ENCODE assay signal across 25 mouse cellular contexts in the genomic region with DNA sequence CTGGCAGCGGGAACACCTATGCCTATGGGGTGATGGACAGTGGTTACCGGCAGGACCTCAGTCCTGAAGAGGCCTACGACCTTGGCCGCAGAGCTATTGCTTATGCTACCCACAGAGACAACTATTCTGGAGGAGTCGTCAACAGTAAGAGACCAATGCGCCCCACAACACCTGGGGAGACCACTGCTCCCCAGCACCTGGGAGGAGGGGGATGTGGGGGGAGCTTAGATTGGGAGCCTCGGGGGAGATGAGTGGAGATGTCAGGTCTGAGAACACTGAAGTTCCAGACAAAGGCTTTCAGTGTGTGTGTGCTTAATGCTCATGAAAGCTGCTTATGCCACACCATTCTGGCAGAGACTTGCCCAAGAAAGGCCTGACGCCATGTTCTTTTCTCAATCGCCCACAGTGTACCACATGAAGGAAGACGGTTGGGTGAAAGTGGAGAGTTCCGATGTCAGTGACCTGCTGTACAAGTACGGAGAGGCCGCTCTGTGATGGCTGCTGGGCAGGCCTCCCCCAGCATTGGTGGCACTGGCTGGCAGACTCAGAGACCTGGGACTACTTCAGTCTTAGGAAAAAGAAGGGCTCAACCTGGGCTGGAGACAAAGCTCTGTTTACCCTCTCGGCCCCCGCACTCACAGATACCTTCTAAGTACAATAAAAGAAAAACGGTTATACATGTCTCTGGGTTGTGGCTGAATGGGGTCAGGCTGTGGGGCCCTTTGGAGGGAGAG. TPM values are rescaled to one million over a fixed set of nuclear protein-coding genes. Genes with fewer than 3 reads are reported as not detected.
DNase-seq lines count a peak whose midpoint lies in the region; ATAC-seq and TF ChIP-seq lines count a peak whose summit lies in the region.
"Had no signal": no experiment of that assay in that cellular context is flagged by ENCODE, and none has a peak within 500 bp of the region (broad histone marks: within the 10 kb centered on the region; RNA-seq: fewer than 3 reads in every experiment).

No protein-coding gene starts in this region.

- H3K27me3 ChIP-seq in heart, postnatal 0 days (ENCODE audit: control insufficient read depth, insufficient read depth, low read length): peaks cover 33% of the 10 kb centered on the region
- H3K27me3 ChIP-seq in heart, embryonic 11.5 days (ENCODE audit: control insufficient read depth, insufficient read depth, low read length): peaks cover 74% of the 10 kb centered on the region
- H3K27me3 ChIP-seq in hindbrain, embryonic 10.5 days (ENCODE audit: insufficient read depth, poor library complexity, severe bottlenecking): peaks cover 91% of the 10 kb centered on the region
- H3K27me3 ChIP-seq in forebrain, embryonic 13.5 days: peaks cover 85% of the 10 kb centered on the region
- H3K27me3 ChIP-seq: Patski had no signal

- TF ChIP-seq CTCF in heart, postnatal 0 days (IDR thresholded peaks at IDR 0.05; ENCODE audit: low read depth): no peak

- no peak overlapping the region for H3K4me3 ChIP-seq in heart, postnatal 0 days (ENCODE audit: low read depth, low read length)
- H3K4me3 ChIP-seq in heart, embryonic 11.5 days (ENCODE audit: low read depth, low read length): no peak overlapping the region
- no peak overlapping the region for H3K4me3 ChIP-seq in hindbrain, embryonic 10.5 days
- H3K4me3 ChIP-seq in forebrain, embryonic 13.5 days: no peak overlapping the region
- H3K4me3 ChIP-seq: embryonic facial prominence, embryonic 15.5 days; erythroblast, embryonic 14.5 days; forebrain, embryonic 10.5 days; forebrain, embryonic 15.5 days; heart, embryonic 10.5 days; heart, embryonic 15.5 days; hindbrain, embryonic 13.5 days; intestine, embryonic 15.5 days had no signal

- peak overlapping the region; percentile 15; the same call in 1 of the 2 replicates for H3K4me2 ChIP-seq in heart, postnatal 0 days (ENCODE audit: low read depth, low read length)
- H3K4me2 ChIP-seq in heart, embryonic 11.5 days: no peak overlapping the region
- no peak overlapping the region for H3K4me2 ChIP-seq in forebrain, embryonic 13.5 days
- H3K4me2 ChIP-seq: embryonic facial prominence, embryonic 15.5 days; forebrain, embryonic 15.5 days; heart, embryonic 15.5 days; hindbrain, embryonic 13.5 days; intestine, embryonic 15.5 days had no signal

- WGBS in heart, postnatal 0 days: 87% methylated on average over 16 of the region's 16 CpGs
- WGBS in heart, embryonic 11.5 days (ENCODE audit: insufficient replicate concordance): 76% methylated on average over 16 of the region's 16 CpGs
- 87% methylated on average over 16 of the region's 16 CpGs for WGBS in hindbrain, embryonic 10.5 days
- WGBS in forebrain, embryonic 13.5 days: 86% methylated on average over 16 of the region's 16 CpGs

- TF ChIP-seq EP300 in heart, postnatal 0 days (IDR thresholded peaks at IDR 0.05; ENCODE audit: low read depth): no peak

- H3K9ac ChIP-seq in heart, postnatal 0 days (replicated peaks; ENCODE audit: low read depth, low read length): no peak overlapping the region
- no peak overlapping the region for H3K9ac ChIP-seq in heart, embryonic 11.5 days (ENCODE audit: low read depth, low read length)
- H3K9ac ChIP-seq in forebrain, embryonic 13.5 days: no peak overlapping the region
- H3K9ac ChIP-seq: embryonic facial prominence, embryonic 15.5 days; forebrain, embryonic 15.5 days; heart, embryonic 15.5 days; hindbrain, embryonic 13.5 days; intestine, embryonic 15.5 days had no signal

- H3K9me3 ChIP-seq in heart, postnatal 0 days (replicated peaks; ENCODE audit: control insufficient read depth, low read length): no peaks in the 10 kb centered on the region
- H3K9me3 ChIP-seq in heart, embryonic 11.5 days (replicated peaks; ENCODE audit: control insufficient read depth, low read length): no peaks in the 10 kb centered on the region
- H3K9me3 ChIP-seq in hindbrain, embryonic 10.5 days: no peaks in the 10 kb centered on the region
- no peaks in the 10 kb centered on the region for H3K9me3 ChIP-seq in forebrain, embryonic 13.5 days (replicated peaks)
- H3K9me3 ChIP-seq: embryonic facial prominence, embryonic 15.5 days; forebrain, embryonic 10.5 days; forebrain, embryonic 15.5 days; heart, embryonic 10.5 days; heart, embryonic 15.5 days; hindbrain, embryonic 13.5 days; intestine, embryonic 15.5 days had no signal

- no peaks in the 10 kb centered on the region for H3K36me3 ChIP-seq in heart, postnatal 0 days (replicated peaks; ENCODE audit: control insufficient read depth, insufficient read depth, low read length)
- H3K36me3 ChIP-seq in heart, embryonic 11.5 days (ENCODE audit: control insufficient read depth, insufficient read depth, low read length): no peaks in the 10 kb centered on the region
- H3K36me3 ChIP-seq in hindbrain, embryonic 10.5 days: no peaks in the 10 kb centered on the region
- H3K36me3 ChIP-seq in forebrain, embryonic 13.5 days (ENCODE audit: poor library complexity, severe bottlenecking): no peaks in the 10 kb centered on the region
- H3K36me3 ChIP-seq: embryonic facial prominence, embryonic 15.5 days; forebrain, embryonic 10.5 days; forebrain, embryonic 15.5 days; heart, embryonic 10.5 days; heart, embryonic 15.5 days; hindbrain, embryonic 13.5 days; intestine, embryonic 15.5 days had no signal

- H3K27ac ChIP-seq in heart, postnatal 0 days (ENCODE audit: low read depth): peak overlapping the region; percentile 41; the same call in 1 of the 2 replicates
- H3K27ac ChIP-seq in heart, embryonic 11.5 days (ENCODE audit: low read depth, low read length): no peak overlapping the region
- no peak overlapping the region for H3K27ac ChIP-seq in hindbrain, embryonic 10.5 days
- H3K27ac ChIP-seq in forebrain, embryonic 13.5 days: no peak overlapping the region
- H3K27ac ChIP-seq: embryonic facial prominence, embryonic 15.5 days; forebrain, embryonic 10.5 days; forebrain, embryonic 15.5 days; heart, embryonic 10.5 days; heart, embryonic 15.5 days; hindbrain, embryonic 13.5 days; hindbrain, postnatal 0 days; intestine, embryonic 15.5 days had no signal

- no peak for DNase-seq in heart, postnatal 0 days (ENCODE audit: low spot score)
- peak; percentile 67 for DNase-seq in induced T-regulatory cell, adult 2 months (ENCODE audit: low read depth)
- peak; percentile 80 for DNase-seq in thymus, postnatal 14 days
- DNase-seq in hindbrain, embryonic 10.5 days (ENCODE audit: low spot score): no peak
- DNase-seq in frontal cortex, adult 2 months (ENCODE audit: extremely low spot score in 1 of 2, low spot score in 1 of 2): no peak
- DNase-seq: adrenal gland, postnatal 25 days; cerebellum, adult 2 months; cerebellum, postnatal 10 days; embryo, embryonic 11 days; gastrocnemius, postnatal 10 days; heart, adult 18-20 months; heart, postnatal 36 days had no signal

- no peaks in the 10 kb centered on the region; the same call in 1 of the 2 replicates for H3K4me1 ChIP-seq in heart, postnatal 0 days (ENCODE audit: control insufficient read depth, insufficient read depth)
- H3K4me1 ChIP-seq in heart, embryonic 11.5 days (ENCODE audit: control insufficient read depth, insufficient read depth, low read length): peaks cover 13% of the 10 kb centered on the region
- peaks cover 32% of the 10 kb centered on the region for H3K4me1 ChIP-seq in hindbrain, embryonic 10.5 days (replicated peaks)
- peaks cover 28% of the 10 kb centered on the region for H3K4me1 ChIP-seq in forebrain, embryonic 13.5 days

- no peak for ATAC-seq in heart, postnatal 0 days (ENCODE audit: insufficient read depth, low read depth)
- ATAC-seq in heart, embryonic 11.5 days (replicated peaks; ENCODE audit: insufficient number of reproducible peaks, low FRiP score, low TSS enrichment): no peak
- no peak for ATAC-seq in forebrain, embryonic 13.5 days
- ATAC-seq: forebrain, embryonic 15.5 days; hindbrain, postnatal 0 days; intestine, embryonic 15.5 days; Patski had no signal

RNA-seq across cellular contexts. Expression of a gene that starts 2.4 kb away (rescaled TPM):
- total RNA-seq in heart, postnatal 0 days (2014; rRNA removed; ENCODE audit: low replicate concordance): 3.3 and 14.5 TPM in 2 replicates
- polyA plus RNA-seq in heart, postnatal 0 days (2015; fragmentation: Nextera tagmentation; extraction: Ambion mirVana): 7.0 and 7.5 TPM in 2 replicates
- 0.44 and 1.4 TPM in 2 replicates for polyA plus RNA-seq in heart, embryonic 11.5 days (2014; fragmentation: Nextera tagmentation; extraction: Ambion mirVana)
- polyA plus RNA-seq in hindbrain, embryonic 10.5 days (2016; fragmentation: Nextera tagmentation; extraction: Ambion mirVana): 0.27 and 1.4 TPM in 2 replicates
- polyA plus RNA-seq in forebrain, embryonic 13.5 days (2015; fragmentation: Nextera tagmentation; extraction: Ambion mirVana): 0.76 and 0.87 TPM in 2 replicates
- polyA plus RNA-seq in frontal cortex, adult 2 months (2012; rRNA removed): 9.1 and 10.1 TPM in 2 replicates

RNA-seq across cellular contexts. Expression of a gene that starts 3.4 kb away (rescaled TPM):
- 9.7 and 11.0 TPM in 2 replicates for total RNA-seq in heart, postnatal 0 days (2014; rRNA removed; ENCODE audit: low replicate concordance)
- 9.4 and 9.9 TPM in 2 replicates for polyA plus RNA-seq in heart, postnatal 0 days (2015; fragmentation: Nextera tagmentation; extraction: Ambion mirVana)
- polyA plus RNA-seq in heart, embryonic 11.5 days (2014; fragmentation: Nextera tagmentation; extraction: Ambion mirVana): 1.5 and 2.5 TPM in 2 replicates
- polyA plus RNA-seq in hindbrain, embryonic 10.5 days (2016; fragmentation: Nextera tagmentation; extraction: Ambion mirVana): 1.2 and 1.8 TPM in 2 replicates
- polyA plus RNA-seq in forebrain, embryonic 13.5 days (2015; fragmentation: Nextera tagmentation; extraction: Ambion mirVana): 0.65 and 1.6 TPM in 2 replicates
- polyA plus RNA-seq in frontal cortex, adult 2 months (2012; rRNA removed): 10.1 and 12.1 TPM in 2 replicates

RNA-seq across cellular contexts. Expression of a gene that starts 13.4 kb away (rescaled TPM):
- 2.9 and 6.3 TPM in 2 replicates for total RNA-seq in heart, postnatal 0 days (2014; rRNA removed; ENCODE audit: low replicate concordance)
- 2.5 and 3.6 TPM in 2 replicates for polyA plus RNA-seq in heart, postnatal 0 days (2015; fragmentation: Nextera tagmentation; extraction: Ambion mirVana)
- 0.42 and 0.59 TPM in 2 replicates for polyA plus RNA-seq in heart, embryonic 11.5 days (2014; fragmentation: Nextera tagmentation; extraction: Ambion mirVana)
- polyA plus RNA-seq in hindbrain, embryonic 10.5 days (2016; fragmentation: Nextera tagmentation; extraction: Ambion mirVana): 0.66 and 0.97 TPM in 2 replicates
- 0.43 and 0.73 TPM in 2 replicates for polyA plus RNA-seq in forebrain, embryonic 13.5 days (2015; fragmentation: Nextera tagmentation; extraction: Ambion mirVana)
- 4.5 and 4.7 TPM in 2 replicates for polyA plus RNA-seq in frontal cortex, adult 2 months (2012; rRNA removed)

RNA-seq across cellular contexts. Expression of a gene that starts 13.6 kb away (rescaled TPM):
- total RNA-seq in heart, postnatal 0 days (2014; rRNA removed; ENCODE audit: low replicate concordance): 8.8 and 10.7 TPM in 2 replicates
- 2.7 and 3.7 TPM in 2 replicates for polyA plus RNA-seq in heart, postnatal 0 days (2015; fragmentation: Nextera tagmentation; extraction: Ambion mirVana)
- 0.63 and 0.86 TPM in 2 replicates for polyA plus RNA-seq in heart, embryonic 11.5 days (2014; fragmentation: Nextera tagmentation; extraction: Ambion mirVana)
- polyA plus RNA-seq in hindbrain, embryonic 10.5 days (2016; fragmentation: Nextera tagmentation; extraction: Ambion mirVana): 1.7 TPM in 2 replicates
- 0.84 and 0.94 TPM in 2 replicates for polyA plus RNA-seq in forebrain, embryonic 13.5 days (2015; fragmentation: Nextera tagmentation; extraction: Ambion mirVana)
- 4.0 and 4.1 TPM in 2 replicates for polyA plus RNA-seq in frontal cortex, adult 2 months (2012; rRNA removed)

RNA-seq across cellular contexts. Expression of a gene that starts 37.8 kb away (rescaled TPM):
- not detected in 2 replicates for total RNA-seq in heart, postnatal 0 days (2014; rRNA removed; ENCODE audit: low replicate concordance)
- 0.08 and 0.14 TPM in 2 replicates for polyA plus RNA-seq in heart, postnatal 0 days (2015; fragmentation: Nextera tagmentation; extraction: Ambion mirVana)
- not detected in 2 replicates for polyA plus RNA-seq in heart, embryonic 11.5 days (2014; fragmentation: Nextera tagmentation; extraction: Ambion mirVana)
- 0.24 TPM in 1 of 2 replicates, not detected in the other for polyA plus RNA-seq in hindbrain, embryonic 10.5 days (2016; fragmentation: Nextera tagmentation; extraction: Ambion mirVana)
- polyA plus RNA-seq in forebrain, embryonic 13.5 days (2015; fragmentation: Nextera tagmentation; extraction: Ambion mirVana): not detected in 2 replicates
- 0.78 and 1.1 TPM in 2 replicates for polyA plus RNA-seq in frontal cortex, adult 2 months (2012; rRNA removed)
- polyA plus RNA-seq: embryonic facial prominence, embryonic 11.5 days; erythroblast, embryonic 14.5 days; forebrain, embryonic 10.5 days; forebrain, embryonic 15.5 days; heart, embryonic 10.5 days; Patski had no signal

Comparison
In these comparisons a context has a peak if more than half of its experiments do, and no peak if none do; other contexts are left out.
1. DNase-seq: peak in induced T-regulatory cell, adult 2 months (single experiment) and thymus, postnatal 14 days (single experiment); none in heart, postnatal 0 days (single experiment), hindbrain, embryonic 10.5 days (single experiment) and frontal cortex, adult 2 months (0 of 2).